Mouse (Mus musculus) cerebellum, adult 2 months (tissue): ENCODE measurements around the gene Slc25a29.

Source experiments
- CTCF ChIP-seq: fragments of 200-500 bp; IDR thresholded peaks from 2 replicates; pipeline ENCODE4 v1.5.1; 2011; ENCODE audit warnings: low read depth, mild to moderate bottlenecking, control low read depth, low read length, moderate library complexity, borderline replicate concordance; ENCODE audit not compliant: insufficient read depth
- POLR2A ChIP-seq: fragments of 200-500 bp; IDR thresholded peaks from 2 replicates; pipeline ENCODE4 v1.6.1; 2011; ENCODE audit warnings: low read length, control low read depth, borderline replicate concordance; ENCODE audit not compliant: insufficient read depth

DNA sequence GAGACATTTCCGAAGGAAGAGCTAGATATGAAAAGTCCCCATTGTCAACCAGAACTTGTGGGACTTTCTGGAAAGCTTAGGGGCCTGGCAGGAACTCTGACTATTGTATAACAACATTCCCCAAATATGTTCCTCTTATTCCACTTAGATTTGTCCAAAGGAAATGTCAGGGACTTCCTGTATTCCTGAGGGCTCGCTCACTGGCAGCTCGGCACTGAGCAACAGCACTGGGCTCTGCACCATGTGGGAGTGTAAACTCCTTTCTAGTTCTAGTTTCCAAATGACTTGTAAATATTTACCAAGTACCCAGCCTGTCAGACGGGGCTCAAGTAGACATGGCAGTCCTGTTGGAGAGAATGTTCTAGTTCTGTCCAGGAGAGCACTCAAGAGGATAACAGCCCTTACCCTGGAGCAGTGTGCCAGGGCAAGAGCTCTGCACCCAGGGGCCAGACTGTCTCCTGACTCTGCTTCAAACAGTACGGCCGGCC, 29.4 kb upstream of the Slc25a29 start:
- TF ChIP-seq CTCF (no peak), POLR2A (no peak)
